Mouse (Mus musculus) liver, embryonic 15.5 days (tissue): ENCODE data around the gene Tfrc. TPM values are rescaled to one million over a fixed set of nuclear protein-coding genes. Genes with fewer than 3 reads are reported as not detected.

Source experiments
- ATAC-seq: fragments of 200-750 bp; cut with Nextera tagmentation; 2 replicates; pipeline ENCODE4 v1.8.0; 2017; ENCODE audit warnings: moderate number of reproducible peaks, mild to moderate bottlenecking, moderate library complexity; ENCODE audit not compliant: insufficient read depth
- H3K27ac ChIP-seq: fragments of 300-500 bp; sonication (generic); replicated peaks from 2 replicates; pipeline ENCODE4 v1.5.1; 2015; ENCODE audit warnings: mild to moderate bottlenecking, inconsistent platforms
- H3K27me3 ChIP-seq: fragments of 300-500 bp; sonication (generic); 2 replicates; pipeline ENCODE4 v1.6.1; 2015; ENCODE audit warnings: mild to moderate bottlenecking, inconsistent platforms
- H3K36me3 ChIP-seq: fragments of 300-500 bp; sonication (generic); replicated peaks from 2 replicates; pipeline ENCODE4 v1.6.1; 2015; ENCODE audit warnings: moderate library complexity, mild to moderate bottlenecking, inconsistent platforms
- H3K4me1 ChIP-seq: fragments of 300-500 bp; sonication (generic); replicated peaks from 2 replicates; pipeline ENCODE4 v1.6.1; 2015; ENCODE audit warnings: inconsistent platforms
- H3K4me2 ChIP-seq: fragments of 300-500 bp; sonication (generic); 2 replicates; pipeline ENCODE4 v1.6.1; 2015; ENCODE audit warnings: moderate library complexity, mild to moderate bottlenecking, inconsistent platforms
- H3K4me3 ChIP-seq: fragments of 300-500 bp; sonication (generic); replicated peaks from 2 replicates; pipeline ENCODE4 v1.5.1; 2015; ENCODE audit warnings: mild to moderate bottlenecking, inconsistent platforms
- H3K9ac ChIP-seq: fragments of 300-500 bp; sonication (generic); 2 replicates; pipeline ENCODE4 v1.6.1; 2015; ENCODE audit warnings: moderate library complexity, mild to moderate bottlenecking, inconsistent platforms
- H3K9me3 ChIP-seq: fragments of 300-500 bp; sonication (generic); replicated peaks from 2 replicates; pipeline ENCODE4 v1.6.1; 2016; ENCODE audit warnings: inconsistent platforms
- WGBS: fragments of 180-500 bp; shearing (Covaris S2); methylation state at CpG from one replicate; pipeline ENCODE4 v1.1.7; 2015; ENCODE audit warnings: mixed read lengths; ENCODE audit not compliant: insufficient replicate concordance; 5-methylcytosine and 5-hydroxymethylcytosine counted together
- polyA plus RNA-seq: library from polyadenylated mRNA; unstranded; fragments of >200 nt; fragmentation: Nextera tagmentation; extraction: Ambion mirVana; gene quantifications from 2 replicates; pipeline ENCODE4 v1.2.1, GENCODE M21; 2015

Tfrc gene
- polyA plus RNA-seq, 1 experiment from 2014 or later = 299 TPM

DNA sequence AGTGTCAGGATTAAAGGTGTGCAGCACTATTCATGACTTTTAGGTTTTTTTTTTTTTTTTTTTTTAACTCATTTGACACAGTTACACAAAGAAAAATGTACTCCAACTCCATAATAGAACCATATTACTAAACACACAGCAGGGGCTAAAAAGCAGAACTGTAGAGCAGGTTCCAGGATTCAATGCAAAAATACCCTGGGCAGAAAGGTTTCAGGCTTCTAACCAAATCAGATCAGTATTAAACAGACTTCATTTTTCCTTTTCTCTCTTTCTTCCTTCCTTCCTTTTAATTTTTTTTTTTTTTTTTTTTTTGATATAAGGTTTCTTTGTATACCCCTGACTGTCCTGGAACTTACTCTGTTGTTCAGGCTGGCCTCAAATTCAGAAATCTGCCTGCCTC, 41.7 kb downstream of the Tfrc start:
- no peak for ATAC-seq
- Histone ChIP-seq H3K9me3 (no peaks in the 10 kb centered on the region), H3K27ac (peak overlapping the region; percentile 59), H3K9ac (no peak overlapping the region), H3K27me3 (no peaks in the 10 kb centered on the region), H3K36me3 (peaks cover 7% of the 10 kb centered on the region; the same call in 1 of the 2 replicates), H3K4me1 (peaks cover 30% of the 10 kb centered on the region), H3K4me3 (no peak overlapping the region), H3K4me2 (peak overlapping the region; percentile 21)

DNA sequence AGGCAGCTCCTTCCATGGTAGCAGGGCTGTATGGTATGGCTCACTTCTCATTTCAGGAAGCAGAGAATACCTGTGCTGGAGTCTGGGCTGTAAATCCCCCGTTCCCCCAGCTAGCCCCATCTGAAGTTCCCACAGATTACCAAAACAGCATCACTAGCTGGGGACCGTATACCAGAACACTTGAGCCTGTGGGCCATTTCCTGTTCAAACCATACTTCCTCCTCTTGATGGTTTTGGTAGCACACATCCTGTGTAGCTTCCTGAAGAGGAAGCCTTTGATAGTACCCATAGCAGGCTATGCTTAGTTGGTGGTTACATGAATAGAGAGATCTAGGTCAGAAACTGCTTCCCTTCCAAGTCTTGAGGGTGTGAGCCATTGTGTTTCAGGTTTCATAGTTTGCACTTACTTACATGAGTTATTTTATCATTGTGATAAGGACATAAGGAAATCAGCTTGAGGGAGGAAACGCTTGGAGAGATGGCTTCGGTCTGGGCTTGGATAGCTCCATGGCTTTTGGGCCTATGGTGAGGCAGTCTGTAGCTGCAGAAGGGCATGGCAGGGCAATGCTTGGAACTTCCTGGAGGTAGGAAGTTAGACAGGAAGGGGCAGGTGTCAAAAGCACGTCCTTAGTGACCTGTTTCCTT, 42.4 kb downstream of the Tfrc start:
- peak overlapping the region; percentile 59 for H3K27ac ChIP-seq
- no peak overlapping the region for H3K4me3 ChIP-seq
- H3K9me3 ChIP-seq = no peaks in the 10 kb centered on the region
- H3K36me3 ChIP-seq = peaks cover 7% of the 10 kb centered on the region; the same call in 1 of the 2 replicates
- peak overlapping the region; percentile 21 for H3K4me2 ChIP-seq
- peaks cover 27% of the 10 kb centered on the region for H3K4me1 ChIP-seq
- no peak overlapping the region for H3K9ac ChIP-seq
- 30% methylated on average over 5 of the region's 5 CpGs for WGBS
- no peak; the same call in 1 of the 2 replicates for ATAC-seq
- no peaks in the 10 kb centered on the region for H3K27me3 ChIP-seq

DNA sequence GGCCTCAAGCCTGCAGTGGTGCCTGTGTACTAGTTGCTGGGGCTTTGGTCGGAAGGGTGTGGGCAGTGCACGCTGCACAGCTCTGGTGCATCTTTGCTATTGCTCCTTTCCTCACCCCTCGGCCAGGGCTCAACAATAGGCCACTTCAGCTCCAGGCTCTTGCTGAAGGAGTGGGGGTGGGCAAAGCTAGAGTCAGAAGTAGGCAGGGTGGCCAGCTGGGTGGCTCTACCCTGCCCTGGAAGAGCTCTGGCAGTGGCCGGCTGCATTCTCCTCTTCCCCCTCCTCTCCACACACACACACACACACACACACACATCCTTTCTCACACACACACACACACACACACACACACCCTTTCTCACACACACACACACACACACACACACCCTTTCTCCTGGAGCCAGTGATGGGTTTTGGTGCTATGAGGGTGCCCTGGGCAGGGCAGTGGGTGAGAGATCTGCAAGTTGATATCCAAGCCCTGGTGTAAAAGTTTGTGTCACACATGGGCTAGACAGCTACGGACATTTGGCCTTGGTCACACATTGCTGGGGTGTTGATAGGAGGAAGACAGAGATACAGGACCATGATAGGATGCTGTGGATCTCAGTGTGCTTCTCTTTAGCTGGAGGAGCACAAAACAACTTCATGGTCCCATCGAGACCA, 45.5 kb downstream of the Tfrc start:
- Histone ChIP-seq H3K4me1 (peaks cover 44% of the 10 kb centered on the region), H3K9me3 (no peaks in the 10 kb centered on the region)
- ATAC-seq = no peak

GRCm38 (mm10) chr16:32655534-32655933, 46.8 kb downstream of the Tfrc start:
- Histone ChIP-seq H3K27me3 (no peaks in the 10 kb centered on the region), H3K9me3 (no peaks in the 10 kb centered on the region), H3K9ac (no peak overlapping the region), H3K4me2 (no peak overlapping the region), H3K27ac (no peak overlapping the region), H3K4me1 (peaks cover 58% of the 10 kb centered on the region), H3K36me3 (peaks cover 7% of the 10 kb centered on the region; the same call in 1 of the 2 replicates), H3K4me3 (no peak overlapping the region)
- ATAC-seq = no peak
- 76% methylated on average over 4 of the region's 4 CpGs for WGBS

More for the DNA sequence above, 45.5 kb downstream of the Tfrc start:
- Histone ChIP-seq H3K27ac (no peak overlapping the region), H3K4me3 (no peak overlapping the region), H3K9ac (no peak overlapping the region), H3K4me2 (no peak overlapping the region), H3K27me3 (no peaks in the 10 kb centered on the region), H3K36me3 (peaks cover 7% of the 10 kb centered on the region; the same call in 1 of the 2 replicates)
- whole genome bisulfite sequencing = 70% methylated on average over 6 of the region's 6 CpGs

- Histone ChIP-seq H3K9me3 (no peaks in the 10 kb centered on the region), H3K4me1 (peaks cover 58% of the 10 kb centered on the region), H3K9ac (no peak overlapping the region), H3K4me2 (no peak overlapping the region), H3K27ac (no peak overlapping the region; the same call in 1 of the 2 replicates), H3K36me3 (peaks cover under 1% of the 10 kb centered on the region; the same call in 1 of the 2 replicates), H3K27me3 (no peaks in the 10 kb centered on the region), H3K4me3 (no peak overlapping the region)
- ATAC-seq = no peak
- 63% methylated on average over 8 of the region's 8 CpGs for WGBS
Observed at GRCm38 (mm10) chr16:32656321-32656720, 47.6 kb downstream of the Tfrc start.

- Histone ChIP-seq H3K27ac (no peak overlapping the region), H3K4me1 (peaks cover 61% of the 10 kb centered on the region), H3K4me3 (no peak overlapping the region), H3K36me3 (no peaks in the 10 kb centered on the region), H3K27me3 (no peaks in the 10 kb centered on the region), H3K4me2 (no peak overlapping the region), H3K9me3 (no peaks in the 10 kb centered on the region), H3K9ac (no peak overlapping the region)
- 75% methylated on average over 8 of the region's 8 CpGs for WGBS
- no peak for ATAC-seq
Observed at GRCm38 (mm10) chr16:32656794-32657193, 48.1 kb downstream of the Tfrc start.

GRCm38 (mm10) chr16:32657498-32658250, 49.0 kb downstream of the Tfrc start:
- Histone ChIP-seq H3K9me3 (no peaks in the 10 kb centered on the region), H3K4me1 (peaks cover 70% of the 10 kb centered on the region), H3K27me3 (no peaks in the 10 kb centered on the region), H3K4me2 (no peak overlapping the region), H3K9ac (no peak overlapping the region), H3K27ac (no peak overlapping the region), H3K36me3 (no peaks in the 10 kb centered on the region), H3K4me3 (no peak overlapping the region)
- 0 out of 2 replicates have a peak, but pooled peaks have one; percentile 21 for ATAC-seq
- 81% methylated on average over 16 of the region's 16 CpGs for WGBS

DNA sequence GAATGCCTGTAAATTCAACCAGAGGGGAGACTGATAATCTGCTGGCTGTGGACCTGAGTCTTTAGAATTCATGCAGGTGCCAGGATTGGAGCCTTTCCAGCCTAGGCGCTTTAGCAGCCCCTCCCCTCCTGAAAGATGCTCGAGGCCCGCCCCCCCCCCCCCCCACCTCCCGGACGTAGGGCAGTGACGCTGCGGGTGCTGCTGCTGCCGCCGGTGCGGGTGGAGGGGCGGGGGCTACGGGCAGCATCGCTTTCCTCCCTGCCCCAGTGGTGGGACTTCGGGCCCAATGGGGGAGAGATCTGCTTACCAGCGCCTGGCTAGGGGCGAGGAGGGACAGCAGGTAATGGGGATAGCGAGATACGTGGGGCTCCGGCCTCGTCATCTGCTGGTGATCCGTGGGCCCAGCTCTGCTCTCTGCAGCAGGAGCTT, 50.0 kb downstream of the Tfrc start:
- H3K27ac ChIP-seq = no peak overlapping the region
- H3K4me1 ChIP-seq = peaks cover 80% of the 10 kb centered on the region
- no peak overlapping the region; the same call in 1 of the 2 replicates for H3K9ac ChIP-seq
- WGBS = 4% methylated on average over 17 of the region's 21 CpGs
- no peaks in the 10 kb centered on the region for H3K36me3 ChIP-seq
- no peaks in the 10 kb centered on the region for H3K9me3 ChIP-seq
- H3K27me3 ChIP-seq = no peaks in the 10 kb centered on the region
- 0 out of 2 replicates have a peak overlapping the region, but pooled peaks have one; percentile 18 for H3K4me3 ChIP-seq
- ATAC-seq = no peak
- peak overlapping the region; percentile 53 for H3K4me2 ChIP-seq

DNA sequence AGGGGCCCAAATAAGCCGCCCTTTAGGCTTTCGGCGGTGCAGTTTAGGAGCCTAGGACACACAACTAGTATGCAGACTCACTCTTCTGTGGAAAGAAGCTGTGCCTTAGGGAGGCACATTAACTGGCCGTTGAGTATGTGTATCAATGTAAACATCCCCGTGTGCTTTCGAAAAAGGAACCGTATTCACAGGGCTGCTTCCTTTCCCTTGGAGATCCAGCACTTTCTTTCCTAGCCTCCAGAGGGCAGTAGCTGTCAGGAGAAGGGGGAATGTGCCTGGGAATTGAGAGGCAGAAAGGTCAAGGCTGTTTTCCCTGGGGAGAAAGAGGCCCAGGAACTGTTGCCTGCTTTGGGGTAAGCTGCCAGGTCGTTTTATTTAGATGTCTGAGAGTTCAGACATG, 50.7 kb downstream of the Tfrc start:
- no peaks in the 10 kb centered on the region for H3K27me3 ChIP-seq
- no peaks in the 10 kb centered on the region for H3K36me3 ChIP-seq
- no peaks in the 10 kb centered on the region for H3K9me3 ChIP-seq
- no peak for ATAC-seq
- 17% methylated on average over 8 of the region's 8 CpGs for WGBS
- H3K4me1 ChIP-seq = peaks cover 86% of the 10 kb centered on the region
- H3K4me2 ChIP-seq = peak overlapping the region; percentile 53
- H3K27ac ChIP-seq = peak overlapping the region; percentile 25; the same call in 1 of the 2 replicates
- 0 out of 2 replicates have a peak overlapping the region, but pooled peaks have one; percentile 18 for H3K4me3 ChIP-seq
- no peak overlapping the region for H3K9ac ChIP-seq

DNA sequence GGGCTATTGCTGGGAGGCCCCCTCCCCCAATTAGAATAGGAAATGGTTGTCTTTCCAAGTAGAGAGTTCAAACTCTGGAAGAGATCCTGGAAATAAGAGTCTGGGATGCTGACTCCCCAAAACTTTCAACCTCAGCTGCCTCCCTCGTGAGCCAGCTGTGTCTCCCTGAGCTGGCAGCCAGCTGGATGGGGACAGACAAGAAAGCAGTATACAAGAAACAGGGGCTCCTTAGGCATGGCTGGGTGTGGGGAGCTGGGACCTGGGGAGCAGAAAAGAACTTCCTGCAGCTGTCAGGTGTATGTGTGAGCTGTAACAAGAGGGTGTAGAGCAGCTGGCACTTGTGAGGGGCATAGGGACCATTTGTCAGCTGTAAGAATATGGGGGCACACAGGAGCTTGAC, 51.4 kb downstream of the Tfrc start:
- 48% methylated on average over 1 of the region's 1 CpGs for WGBS
- Histone ChIP-seq H3K4me2 (no peak overlapping the region), H3K27me3 (no peaks in the 10 kb centered on the region), H3K9ac (no peak overlapping the region), H3K4me1 (peaks cover 91% of the 10 kb centered on the region), H3K9me3 (no peaks in the 10 kb centered on the region), H3K4me3 (no peak overlapping the region), H3K36me3 (no peaks in the 10 kb centered on the region), H3K27ac (peak overlapping the region; percentile 48; the same call in 1 of the 2 replicates)
- no peak for ATAC-seq
